Mouse (Mus musculus) MEL (cell line): ENCODE measurements around the gene Gpr85. TPM values are rescaled to one million over a fixed set of nuclear protein-coding genes. Genes with fewer than 3 reads are reported as not detected.

Source experiments
- DNase-seq: peaks from one replicate; pipeline ENCODE4 v3.0.0; 2011; ENCODE audit warnings: low read depth, low spot score
- H3K27ac ChIP-seq: 2 replicates; pipeline ENCODE4 v1.5.1; 2012; ENCODE audit warnings: low read depth, mild to moderate bottlenecking, control low read depth, low read length, moderate library complexity; ENCODE audit not compliant: control insufficient read depth
- H3K27me3 ChIP-seq, 2 experiments: fragments of 150-350 bp in 1 of 2; sonication (generic) in 1 of 2; 2 replicates each; pipeline ENCODE4 v1.6.1; 2012; ENCODE audit warnings: low read length in 2 of 2, mild to moderate bottlenecking in 2 of 2, improper control_type of control experiment in 1 of 2, moderate library complexity in 1 of 2; ENCODE audit not compliant: insufficient read depth in 2 of 2, control insufficient read depth in 1 of 2
- H3K36me3 ChIP-seq, 2 experiments: 2 replicates each; pipeline ENCODE4 v1.6.1; 2012 to 2014; ENCODE audit warnings: low read length in 2 of 2, improper control_type of control experiment in 1 of 2, inconsistent platforms in 1 of 2, mild to moderate bottlenecking in 1 of 2; ENCODE audit not compliant: insufficient read depth in 2 of 2, control insufficient read depth in 1 of 2
- H3K4me1 ChIP-seq, 2 experiments: fragments of 150-350 bp in 1 of 2; sonication (generic) in 1 of 2; 2 replicates each; pipeline ENCODE4 v1.6.1; 2012; ENCODE audit warnings: low read length in 2 of 2, improper control_type of control experiment in 1 of 2, mild to moderate bottlenecking in 1 of 2; ENCODE audit not compliant: insufficient read depth in 2 of 2, control insufficient read depth in 1 of 2
- H3K4me3 ChIP-seq, 2 experiments: fragments of 150-350 bp in 1 of 2; sonication (generic) in 1 of 2; 2 replicates each; pipeline ENCODE4 v1.5.1; 2012; ENCODE audit warnings: low read depth in 2 of 2, low read length in 2 of 2, mild to moderate bottlenecking in 2 of 2, moderate library complexity in 2 of 2, control low read depth in 1 of 2, improper control_type of control experiment in 1 of 2; ENCODE audit not compliant: control insufficient read depth in 1 of 2, insufficient read depth in 1 of 2
- H3K79me2 ChIP-seq: 2 replicates; pipeline ENCODE4 v1.6.1; 2012; ENCODE audit warnings: mild to moderate bottlenecking, low read length, moderate library complexity; ENCODE audit not compliant: control insufficient read depth, poor library complexity, insufficient read depth
- H3K9ac ChIP-seq: 2 replicates; pipeline ENCODE4 v1.6.1; 2012; ENCODE audit warnings: low read depth, mild to moderate bottlenecking, control low read depth, low read length, moderate library complexity; ENCODE audit not compliant: control insufficient read depth, poor library complexity, severe bottlenecking
- H3K9me3 ChIP-seq: fragments of 150-350 bp; sonication (generic); replicated peaks from 2 replicates; pipeline ENCODE4 v1.6.1; 2012; ENCODE audit warnings: mild to moderate bottlenecking, low read length, improper control_type of control experiment, moderate library complexity; ENCODE audit not compliant: insufficient read depth
- BHLHE40 ChIP-seq: IDR thresholded peaks from 2 replicates; pipeline ENCODE4 v1.6.1; 2012; ENCODE audit warnings: low read depth, mild to moderate bottlenecking, inconsistent platforms, low read length, improper control_type of control experiment, borderline replicate concordance
- CHD1 ChIP-seq: IDR thresholded peaks from 2 replicates; pipeline ENCODE4 v1.6.1; 2012; ENCODE audit warnings: low read depth, mild to moderate bottlenecking, inconsistent platforms, low read length, improper control_type of control experiment
- CHD2 ChIP-seq: IDR thresholded peaks from 2 replicates; pipeline ENCODE4 v1.6.1; 2011; ENCODE audit warnings: low read length, improper control_type of control experiment
- E2F4 ChIP-seq: IDR thresholded peaks from 2 replicates; pipeline ENCODE4 v1.6.1; 2011; ENCODE audit warnings: low read depth, low read length, improper control_type of control experiment, borderline replicate concordance
- ELF1 ChIP-seq: IDR thresholded peaks from 2 replicates; pipeline ENCODE4 v1.6.1; 2014; ENCODE audit warnings: low read depth, mild to moderate bottlenecking, inconsistent platforms, low read length, improper control_type of control experiment, moderate library complexity
- EP300 ChIP-seq, 2 experiments: IDR thresholded peaks; 2 replicates each; pipeline ENCODE4 v1.6.1; 2011; ENCODE audit warnings: improper control_type of control experiment in 2 of 2, low read length in 2 of 2, low read depth in 1 of 2, mild to moderate bottlenecking in 1 of 2
- GABPA ChIP-seq: IDR thresholded peaks from 2 replicates; pipeline ENCODE4 v1.6.1; 2012; ENCODE audit warnings: low read depth, mild to moderate bottlenecking, inconsistent platforms, low read length, improper control_type of control experiment, moderate library complexity
- HCFC1 ChIP-seq: IDR thresholded peaks from 2 replicates; pipeline ENCODE4 v1.6.1; 2012; ENCODE audit warnings: low read depth, mild to moderate bottlenecking, inconsistent platforms, low read length, improper control_type of control experiment, moderate library complexity
- KAT2A ChIP-seq: conservative IDR thresholded peaks from 2 replicates; pipeline ENCODE4 v1.6.1; 2012; ENCODE audit warnings: low read depth, low read length, improper control_type of control experiment, inconsistent platforms
- MAZ ChIP-seq: IDR thresholded peaks from 2 replicates; pipeline ENCODE4 v1.6.1; 2012; ENCODE audit warnings: low read depth, mild to moderate bottlenecking, inconsistent platforms, low read length, improper control_type of control experiment
- MEF2A ChIP-seq: IDR thresholded peaks from 2 replicates; pipeline ENCODE4 v1.6.1; 2014; ENCODE audit warnings: low read depth, mild to moderate bottlenecking, inconsistent platforms, low read length, improper control_type of control experiment; ENCODE audit not compliant: poor library complexity, insufficient replicate concordance, severe bottlenecking; ENCODE audit errors: extremely low read depth
- MXI1 ChIP-seq: IDR thresholded peaks from 2 replicates; pipeline ENCODE4 v1.6.1; 2011; ENCODE audit warnings: mild to moderate bottlenecking, low read depth, low read length, improper control_type of control experiment
- MYC ChIP-seq: IDR thresholded peaks from 2 replicates; pipeline ENCODE4 v1.6.1; 2011; ENCODE audit warnings: low read depth, mild to moderate bottlenecking, low read length, improper control_type of control experiment, moderate library complexity
- NRF1 ChIP-seq: IDR thresholded peaks from 2 replicates; pipeline ENCODE4 v1.6.1; 2014; ENCODE audit warnings: low read depth, mild to moderate bottlenecking, inconsistent platforms, low read length, improper control_type of control experiment, moderate library complexity; ENCODE audit not compliant: poor library complexity, insufficient read depth, severe bottlenecking
- POLR2AphosphoS2 ChIP-seq: IDR thresholded peaks from 2 replicates; pipeline ENCODE4 v1.6.1; 2011; ENCODE audit warnings: low read length, improper control_type of control experiment
- POLR2AphosphoS5 ChIP-seq: IDR thresholded peaks from 2 replicates; pipeline ENCODE4 v1.6.1; 2012; ENCODE audit warnings: low read depth, borderline replicate concordance, mild to moderate bottlenecking, inconsistent platforms, low read length, moderate library complexity, mixed read lengths
- SIN3A ChIP-seq: IDR thresholded peaks from 2 replicates; pipeline ENCODE4 v1.6.1; 2012; ENCODE audit warnings: low read length, improper control_type of control experiment, inconsistent platforms
- TBP ChIP-seq: IDR thresholded peaks from 2 replicates; pipeline ENCODE4 v1.8.0; 2011; ENCODE audit warnings: low read depth, low read length, improper control_type of control experiment
- ZC3H11A ChIP-seq: IDR thresholded peaks from 2 replicates; pipeline ENCODE4 v1.6.1; 2012; ENCODE audit warnings: low read depth, mild to moderate bottlenecking, inconsistent platforms, low read length, improper control_type of control experiment
- ZNF384 ChIP-seq: IDR thresholded peaks from 2 replicates; pipeline ENCODE4 v1.6.1; 2012; ENCODE audit warnings: low read depth, mild to moderate bottlenecking, inconsistent platforms, low read length, improper control_type of control experiment
- polyA plus RNA-seq, 2 experiments: library from polyadenylated mRNA; stranded (reverse) in 1 of 2; unstranded in 1 of 2; fragments of >175 nt in 1 of 2; fragments of >200 nt in 1 of 2; gene quantifications; 2 replicates each; pipeline versions ENCODE4 v1.2.1 to v1.2.4; 2012; ENCODE audit warnings: low replicate concordance in 2 of 2, low read depth in 1 of 2; ENCODE audit not compliant: insufficient read length in 2 of 2, insufficient read depth in 1 of 2, missing spikeins in 1 of 2
- total RNA-seq: library from RNA; depleted of rRNA; stranded (reverse); fragments of 300-350 nt; gene quantifications from 2 replicates; pipeline ENCODE4 v1.2.3, GENCODE M21; 2012

Gene Gpr85
- total and polyA plus RNA-seq, 3 experiments = not detected

- Histone ChIP-seq H3K9me3 (no peaks in the 10 kb centered on the region), H3K4me3 (no peak overlapping the region), H3K27ac (no peak overlapping the region), H3K4me1 (no peaks in the 10 kb centered on the region), H3K9ac (no peak overlapping the region), H3K79me2 (no peaks in the 10 kb centered on the region), H3K36me3 (no peaks in the 10 kb centered on the region), H3K27me3 (no peaks in the 10 kb centered on the region)
- no peak for TF ChIP-seq MXI1
- TF ChIP-seq HCFC1 = no peak
- no peak for TF ChIP-seq EP300 (IDR thresholded peaks at IDR 0.05; ENCODE audit: low read depth in 1 of 2, low read length in 2 of 2)
- TF ChIP-seq POLR2AphosphoS2 = no peak
- TF ChIP-seq NRF1 = no peak
- no peak for TF ChIP-seq BHLHE40
- no peak for TF ChIP-seq SIN3A
- no peak for TF ChIP-seq GABPA
- no peak for TF ChIP-seq TBP
- no peak for TF ChIP-seq MAZ
- no peak for TF ChIP-seq MEF2A
- no peak for TF ChIP-seq CHD2
- TF ChIP-seq ELF1 = no peak
- TF ChIP-seq POLR2AphosphoS5 = no peak
- TF ChIP-seq KAT2A = no peak
- no peak for TF ChIP-seq ZC3H11A
- no peak for TF ChIP-seq E2F4
- TF ChIP-seq MYC = no peak
- TF ChIP-seq ZNF384 = no peak
- DNase-seq = no peak
Observed at GRCm38 (mm10) chr6:13882919-13883318, 43.2 kb upstream of the Gpr85 start.

GRCm38 (mm10) chr6:13873959-13874358 lies 34.2 kb upstream of the Gpr85 start:
- H3K79me2 ChIP-seq = peaks cover 2% of the 10 kb centered on the region; the same call in 1 of the 2 replicates
- no peak overlapping the region for H3K4me3 ChIP-seq
- TF ChIP-seq CHD1 (no peak), EP300 (IDR thresholded peaks at IDR 0.05; ENCODE audit: low read depth in 1 of 2, low read length in 2 of 2) (peak in 1 of 2 experiments; percentile 32; a peak in 1 of 4 replicates)
- H3K9me3 ChIP-seq = no peaks in the 10 kb centered on the region
- H3K9ac ChIP-seq = no peak overlapping the region
- H3K36me3 ChIP-seq = peaks cover 0 to 11% of the 10 kb centered on the region in 2 experiments; a peak in 2 of 4 replicates
- DNase-seq = peak; percentile 31
- no peaks in the 10 kb centered on the region for H3K27me3 ChIP-seq
- H3K4me1 ChIP-seq = peaks cover 0 to 6% of the 10 kb centered on the region in 2 experiments; a peak in 3 of 4 replicates
- H3K27ac ChIP-seq = no peak overlapping the region
